Mouse (Mus musculus) MEL (cell line): ENCODE measurements around the gene Vgll4. TPM values are rescaled to one million over a fixed set of nuclear protein-coding genes. Genes with fewer than 3 reads are reported as not detected.

Experiments used
- DNase-seq: peaks from one replicate; pipeline ENCODE4 v3.0.0; 2011; ENCODE audit warnings: low read depth, low spot score
- H3K27ac ChIP-seq: 2 replicates; pipeline ENCODE4 v1.5.1; 2012; ENCODE audit warnings: low read depth, mild to moderate bottlenecking, control low read depth, low read length, moderate library complexity; ENCODE audit not compliant: control insufficient read depth
- H3K27me3 ChIP-seq, 2 experiments: fragments of 150-350 bp in 1 of 2; sonication (generic) in 1 of 2; 2 replicates each; pipeline ENCODE4 v1.6.1; 2012; ENCODE audit warnings: low read length in 2 of 2, mild to moderate bottlenecking in 2 of 2, improper control_type of control experiment in 1 of 2, moderate library complexity in 1 of 2; ENCODE audit not compliant: insufficient read depth in 2 of 2, control insufficient read depth in 1 of 2
- H3K36me3 ChIP-seq, 2 experiments: 2 replicates each; pipeline ENCODE4 v1.6.1; 2012 to 2014; ENCODE audit warnings: low read length in 2 of 2, improper control_type of control experiment in 1 of 2, inconsistent platforms in 1 of 2, mild to moderate bottlenecking in 1 of 2; ENCODE audit not compliant: insufficient read depth in 2 of 2, control insufficient read depth in 1 of 2
- H3K4me1 ChIP-seq, 2 experiments: fragments of 150-350 bp in 1 of 2; sonication (generic) in 1 of 2; 2 replicates each; pipeline ENCODE4 v1.6.1; 2012; ENCODE audit warnings: low read length in 2 of 2, improper control_type of control experiment in 1 of 2, mild to moderate bottlenecking in 1 of 2; ENCODE audit not compliant: insufficient read depth in 2 of 2, control insufficient read depth in 1 of 2
- H3K4me3 ChIP-seq, 2 experiments: fragments of 150-350 bp in 1 of 2; sonication (generic) in 1 of 2; 2 replicates each; pipeline ENCODE4 v1.5.1; 2012; ENCODE audit warnings: low read depth in 2 of 2, low read length in 2 of 2, mild to moderate bottlenecking in 2 of 2, moderate library complexity in 2 of 2, control low read depth in 1 of 2, improper control_type of control experiment in 1 of 2; ENCODE audit not compliant: control insufficient read depth in 1 of 2, insufficient read depth in 1 of 2
- H3K79me2 ChIP-seq: 2 replicates; pipeline ENCODE4 v1.6.1; 2012; ENCODE audit warnings: mild to moderate bottlenecking, low read length, moderate library complexity; ENCODE audit not compliant: control insufficient read depth, poor library complexity, insufficient read depth
- H3K9ac ChIP-seq: 2 replicates; pipeline ENCODE4 v1.6.1; 2012; ENCODE audit warnings: low read depth, mild to moderate bottlenecking, control low read depth, low read length, moderate library complexity; ENCODE audit not compliant: control insufficient read depth, poor library complexity, severe bottlenecking
- H3K9me3 ChIP-seq: fragments of 150-350 bp; sonication (generic); replicated peaks from 2 replicates; pipeline ENCODE4 v1.6.1; 2012; ENCODE audit warnings: mild to moderate bottlenecking, low read length, improper control_type of control experiment, moderate library complexity; ENCODE audit not compliant: insufficient read depth
- BHLHE40 ChIP-seq: IDR thresholded peaks from 2 replicates; pipeline ENCODE4 v1.6.1; 2012; ENCODE audit warnings: low read depth, mild to moderate bottlenecking, inconsistent platforms, low read length, improper control_type of control experiment, borderline replicate concordance
- CHD2 ChIP-seq: IDR thresholded peaks from 2 replicates; pipeline ENCODE4 v1.6.1; 2011; ENCODE audit warnings: low read length, improper control_type of control experiment
- CTCF ChIP-seq, 3 experiments: IDR thresholded peaks in 2 of 3; conservative IDR thresholded peaks in 1 of 3; 2 replicates each; pipeline ENCODE4 v1.5.1; 2011 to 2012; ENCODE audit warnings: low read length in 3 of 3, low read depth in 2 of 3, mild to moderate bottlenecking in 2 of 3, improper control_type of control experiment in 1 of 3, inconsistent platforms in 1 of 3, mixed read lengths in 1 of 3, moderate library complexity in 1 of 3; ENCODE audit not compliant: control insufficient read depth in 1 of 3, insufficient read depth in 1 of 3, poor library complexity in 1 of 3, severe bottlenecking in 1 of 3
- E2F4 ChIP-seq: IDR thresholded peaks from 2 replicates; pipeline ENCODE4 v1.6.1; 2011; ENCODE audit warnings: low read depth, low read length, improper control_type of control experiment, borderline replicate concordance
- ETS1 ChIP-seq: IDR thresholded peaks from 2 replicates; pipeline ENCODE4 v1.6.1; 2012; ENCODE audit warnings: low read depth, mild to moderate bottlenecking, inconsistent platforms, low read length, improper control_type of control experiment, moderate library complexity
- GABPA ChIP-seq: IDR thresholded peaks from 2 replicates; pipeline ENCODE4 v1.6.1; 2012; ENCODE audit warnings: low read depth, mild to moderate bottlenecking, inconsistent platforms, low read length, improper control_type of control experiment, moderate library complexity
- GATA1 ChIP-seq: IDR thresholded peaks from 2 replicates; pipeline ENCODE4 v1.6.1; 2011; ENCODE audit warnings: low read depth, low read length, improper control_type of control experiment
- MAZ ChIP-seq: IDR thresholded peaks from 2 replicates; pipeline ENCODE4 v1.6.1; 2012; ENCODE audit warnings: low read depth, mild to moderate bottlenecking, inconsistent platforms, low read length, improper control_type of control experiment
- POLR2A ChIP-seq, 2 experiments: IDR thresholded peaks; 2 replicates each; pipeline ENCODE4 v1.6.1; 2011 to 2012; ENCODE audit warnings: low read length in 2 of 2, mild to moderate bottlenecking in 2 of 2, control low read depth in 1 of 2, improper control_type of control experiment in 1 of 2, low read depth in 1 of 2, moderate library complexity in 1 of 2; ENCODE audit not compliant: control insufficient read depth in 1 of 2, insufficient read depth in 1 of 2, poor library complexity in 1 of 2
- POLR2AphosphoS5 ChIP-seq: IDR thresholded peaks from 2 replicates; pipeline ENCODE4 v1.6.1; 2012; ENCODE audit warnings: low read depth, borderline replicate concordance, mild to moderate bottlenecking, inconsistent platforms, low read length, moderate library complexity, mixed read lengths
- RAD21 ChIP-seq: IDR thresholded peaks from 2 replicates; pipeline ENCODE4 v1.6.1; 2011; ENCODE audit warnings: mild to moderate bottlenecking, low read depth, low read length, improper control_type of control experiment
- SIN3A ChIP-seq: IDR thresholded peaks from 2 replicates; pipeline ENCODE4 v1.6.1; 2012; ENCODE audit warnings: low read length, improper control_type of control experiment, inconsistent platforms
- SMC3 ChIP-seq: IDR thresholded peaks from 2 replicates; pipeline ENCODE4 v1.6.1; 2011; ENCODE audit warnings: low read depth, low read length, improper control_type of control experiment
- ZC3H11A ChIP-seq: IDR thresholded peaks from 2 replicates; pipeline ENCODE4 v1.6.1; 2012; ENCODE audit warnings: low read depth, mild to moderate bottlenecking, inconsistent platforms, low read length, improper control_type of control experiment
- ZMIZ1 ChIP-seq: IDR thresholded peaks from 2 replicates; pipeline ENCODE4 v1.6.1; 2012; ENCODE audit warnings: low read depth, mild to moderate bottlenecking, inconsistent platforms, low read length, improper control_type of control experiment, moderate library complexity
- ZNF384 ChIP-seq: IDR thresholded peaks from 2 replicates; pipeline ENCODE4 v1.6.1; 2012; ENCODE audit warnings: low read depth, mild to moderate bottlenecking, inconsistent platforms, low read length, improper control_type of control experiment
- polyA plus RNA-seq, 2 experiments: library from polyadenylated mRNA; stranded (reverse) in 1 of 2; unstranded in 1 of 2; fragments of >175 nt in 1 of 2; fragments of >200 nt in 1 of 2; gene quantifications; 2 replicates each; pipeline versions ENCODE4 v1.2.1 to v1.2.4; 2012; ENCODE audit warnings: low replicate concordance in 2 of 2, low read depth in 1 of 2; ENCODE audit not compliant: insufficient read length in 2 of 2, insufficient read depth in 1 of 2, missing spikeins in 1 of 2
- total RNA-seq: library from RNA; depleted of rRNA; stranded (reverse); fragments of 300-350 nt; gene quantifications from 2 replicates; pipeline ENCODE4 v1.2.3, GENCODE M21; 2012

Vgll4 gene
- total and polyA plus RNA-seq, 3 experiments: 18.1 to 21.5 TPM; not detected in 1

DNA sequence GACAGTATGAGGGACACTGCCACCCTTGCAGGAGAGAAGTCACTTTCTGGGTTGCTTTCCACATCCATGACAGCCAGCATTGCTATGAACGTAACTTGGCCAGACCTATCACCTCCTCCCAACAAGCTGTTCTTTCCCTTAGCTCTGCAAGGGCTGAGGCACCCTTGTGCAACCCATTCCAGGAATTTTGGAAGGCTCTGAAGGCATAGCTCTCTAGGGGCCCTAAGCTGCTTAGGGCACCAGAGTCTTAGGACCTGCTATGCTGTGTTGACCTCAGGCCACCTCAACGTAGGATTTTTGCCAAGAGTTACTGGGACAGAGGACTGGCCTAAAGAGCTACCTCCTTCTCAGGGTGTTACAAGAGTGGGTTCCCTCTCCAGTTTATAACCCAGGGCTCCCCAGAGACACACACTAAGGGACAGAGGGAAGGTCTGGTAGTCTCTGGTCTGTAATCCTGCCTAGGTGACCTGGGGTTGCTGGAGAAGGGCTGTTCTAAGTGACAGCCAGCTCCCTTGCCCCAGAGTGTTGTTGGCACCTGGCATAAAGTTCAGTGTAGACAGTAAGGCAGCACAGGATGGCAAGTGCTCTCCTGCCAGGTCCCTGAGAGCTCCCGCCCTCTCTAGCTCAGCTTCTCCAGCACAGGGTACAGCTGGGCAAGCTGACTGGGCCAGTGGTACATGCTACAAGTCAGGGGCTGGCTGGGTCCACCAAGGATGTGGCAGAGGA is 111.6 kb downstream of the Vgll4 start:
- Histone ChIP-seq H3K36me3 (no peaks in the 10 kb centered on the region), H3K79me2 (no peaks in the 10 kb centered on the region), H3K27me3 (no peaks in the 10 kb centered on the region), H3K4me1 (no peaks in the 10 kb centered on the region), H3K4me3 (no peak overlapping the region), H3K27ac (no peak overlapping the region), H3K9me3 (no peaks in the 10 kb centered on the region), H3K9ac (no peak overlapping the region)
- DNase-seq: no peak
- TF ChIP-seq GABPA (no peak), MAZ (no peak), ETS1 (no peak), ZC3H11A (no peak), E2F4 (no peak), SIN3A (no peak), POLR2AphosphoS5 (no peak)

DNA sequence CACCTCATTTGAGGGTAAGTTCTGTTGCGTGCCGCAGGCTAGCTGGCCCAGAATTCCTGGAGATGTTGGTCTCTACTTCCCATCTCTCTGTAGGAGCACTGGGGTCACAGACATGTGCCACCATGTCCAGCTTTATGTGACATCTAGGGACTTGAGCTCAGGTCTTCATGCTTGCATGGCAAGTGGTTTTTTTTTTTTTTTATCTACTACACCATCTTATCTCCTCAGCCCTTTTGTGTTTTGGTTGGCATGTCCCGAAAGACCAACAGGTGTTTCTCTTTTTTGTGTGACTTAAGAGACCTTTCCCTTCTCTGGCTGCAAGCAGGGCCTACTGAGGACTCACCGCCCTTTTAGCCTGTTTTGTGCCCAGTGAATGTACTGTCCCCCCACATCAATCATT is 113.3 kb downstream of the Vgll4 start:
- Histone ChIP-seq H3K79me2 (no peaks in the 10 kb centered on the region), H3K27ac (no peak overlapping the region), H3K36me3 (no peaks in the 10 kb centered on the region), H3K4me3 (no peak overlapping the region), H3K27me3 (no peaks in the 10 kb centered on the region), H3K9ac (no peak overlapping the region), H3K4me1 (no peaks in the 10 kb centered on the region), H3K9me3 (no peaks in the 10 kb centered on the region)
- TF ChIP-seq CTCF (IDR thresholded peaks at IDR 0.05 in 2 of 3, conservative IDR thresholded peaks at IDR 0.05 in 1 of 3; ENCODE audit: control insufficient read depth in 1 of 3, insufficient read depth in 1 of 3, low read depth in 2 of 3, low read length in 3 of 3, poor library complexity in 1 of 3, severe bottlenecking in 1 of 3) (no peak), GATA1 (peak; percentile 55), ZNF384 (peak; percentile 74), GABPA (no peak)
- DNase-seq: no peak

DNA sequence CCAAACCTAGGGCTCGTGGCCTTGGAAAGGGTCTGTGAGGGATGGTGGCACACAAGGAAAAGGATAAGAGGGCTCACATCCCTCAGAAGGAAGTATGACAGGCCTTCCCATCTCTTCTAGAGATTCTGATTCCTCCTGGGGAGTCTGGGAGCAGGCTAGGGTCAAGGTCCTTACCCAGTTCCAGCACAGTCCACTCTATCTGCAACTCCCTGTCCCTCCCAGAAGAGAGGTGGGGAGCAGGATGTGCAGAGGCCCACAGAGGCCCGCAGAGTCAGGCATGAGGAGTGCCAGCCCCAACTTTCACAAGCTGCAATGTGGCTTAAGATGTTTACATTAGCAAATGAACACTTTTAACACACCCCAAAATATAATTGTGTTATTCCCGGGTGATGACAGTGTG is 114.2 kb downstream of the Vgll4 start:
- H3K27ac ChIP-seq: no peak overlapping the region
- DNase-seq: no peak
- TF ChIP-seq POLR2A (IDR thresholded peaks at IDR 0.05; ENCODE audit: control insufficient read depth in 1 of 2, insufficient read depth in 1 of 2, low read depth in 1 of 2, low read length in 2 of 2, poor library complexity in 1 of 2): no peak
- TF ChIP-seq CHD2: no peak
- no peak for TF ChIP-seq RAD21
- TF ChIP-seq SMC3: no peak
- TF ChIP-seq BHLHE40: no peak
- no peak for TF ChIP-seq ZMIZ1
- TF ChIP-seq, all 39 proteins: peak for 0
- Histone ChIP-seq H3K9ac (no peak overlapping the region), H3K4me3 (no peak overlapping the region), H3K79me2 (no peaks in the 10 kb centered on the region), H3K36me3 (no peaks in the 10 kb centered on the region), H3K9me3 (no peaks in the 10 kb centered on the region), H3K27me3 (no peaks in the 10 kb centered on the region), H3K4me1 (no peaks in the 10 kb centered on the region)
